Mouse (Mus musculus) hindbrain, embryonic 12.5 days (tissue): ENCODE measurements at regions not wholly inside any gene's neighbourhood (a gene's known extent, or its start where the extent isn't known, plus 50 kb on each side); places are given as distances from the start of the nearest gene placed in this dataset.
A peak's percentile ranks its signal among the peaks of the same experiment; 100 is the strongest.

Experiments
- ATAC-seq: fragments of 200-750 bp; cut with Nextera tagmentation; 2 replicates; pipeline ENCODE4 v1.8.0; 2017; ENCODE audit warnings: moderate TSS enrichment; ENCODE audit not compliant: low FRiP score
- H3K27ac ChIP-seq: fragments of 300-500 bp; sonication (generic); 2 replicates; pipeline ENCODE4 v1.5.1; 2016; ENCODE audit warnings: mild to moderate bottlenecking
- H3K27me3 ChIP-seq: fragments of 300-500 bp; sonication (generic); 2 replicates; pipeline ENCODE4 v1.6.1; 2016; ENCODE audit warnings: mild to moderate bottlenecking
- H3K36me3 ChIP-seq: fragments of 300-500 bp; sonication (generic); 2 replicates; pipeline ENCODE4 v1.6.1; 2016; ENCODE audit warnings: mild to moderate bottlenecking
- H3K4me1 ChIP-seq: fragments of 300-500 bp; sonication (generic); 2 replicates; pipeline ENCODE4 v1.6.1; 2016
- H3K4me2 ChIP-seq: fragments of 300-500 bp; sonication (generic); replicated peaks from 2 replicates; pipeline ENCODE4 v1.6.1; 2016; ENCODE audit warnings: mild to moderate bottlenecking
- H3K4me3 ChIP-seq: fragments of 300-500 bp; sonication (generic); 2 replicates; pipeline ENCODE4 v1.5.1; 2016; ENCODE audit warnings: mild to moderate bottlenecking
- H3K9ac ChIP-seq: fragments of 300-500 bp; sonication (generic); 2 replicates; pipeline ENCODE4 v1.6.1; 2016; ENCODE audit warnings: mild to moderate bottlenecking, moderate library complexity
- H3K9me3 ChIP-seq: fragments of 300-500 bp; sonication (generic); replicated peaks from 2 replicates; pipeline ENCODE4 v1.6.1; 2016; ENCODE audit warnings: mild to moderate bottlenecking
- whole genome bisulfite sequencing: fragments of 180-500 bp; shearing (Covaris S2); methylation state at CpG from one replicate; pipeline ENCODE4 v1.1.7; 2016; 5-methylcytosine and 5-hydroxymethylcytosine counted together

DNA sequence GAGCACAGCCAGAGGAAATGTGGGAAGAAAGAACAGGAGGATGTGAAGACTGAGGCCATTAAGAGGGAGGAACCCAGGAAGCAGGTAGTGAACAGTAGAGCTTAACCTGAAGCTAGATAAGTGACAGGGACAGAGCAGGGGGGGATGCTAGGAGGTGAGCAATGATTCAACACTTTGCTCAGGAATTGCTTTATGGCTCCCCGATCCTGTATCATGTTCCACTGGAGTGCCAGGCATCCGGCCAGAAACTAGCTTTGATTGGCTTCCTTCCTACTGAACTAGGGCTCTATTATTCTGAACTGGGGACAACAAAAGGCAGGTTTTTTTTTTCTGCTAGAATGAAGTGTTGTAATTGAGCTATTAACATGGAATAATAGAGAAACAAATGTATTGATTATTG lies 493.1 kb upstream of the Fat3 start:
- H3K4me2 ChIP-seq: no peak overlapping the region
- H3K9ac ChIP-seq: no peak overlapping the region
- H3K4me1 ChIP-seq: no peaks in the 10 kb centered on the region
- 68% methylated on average over 2 of the region's 2 CpGs for WGBS
- no peak for ATAC-seq
- no peaks in the 10 kb centered on the region for H3K27me3 ChIP-seq
- no peak overlapping the region for H3K27ac ChIP-seq
- H3K9me3 ChIP-seq: no peaks in the 10 kb centered on the region
- H3K4me3 ChIP-seq: no peak overlapping the region
- no peaks in the 10 kb centered on the region for H3K36me3 ChIP-seq

DNA sequence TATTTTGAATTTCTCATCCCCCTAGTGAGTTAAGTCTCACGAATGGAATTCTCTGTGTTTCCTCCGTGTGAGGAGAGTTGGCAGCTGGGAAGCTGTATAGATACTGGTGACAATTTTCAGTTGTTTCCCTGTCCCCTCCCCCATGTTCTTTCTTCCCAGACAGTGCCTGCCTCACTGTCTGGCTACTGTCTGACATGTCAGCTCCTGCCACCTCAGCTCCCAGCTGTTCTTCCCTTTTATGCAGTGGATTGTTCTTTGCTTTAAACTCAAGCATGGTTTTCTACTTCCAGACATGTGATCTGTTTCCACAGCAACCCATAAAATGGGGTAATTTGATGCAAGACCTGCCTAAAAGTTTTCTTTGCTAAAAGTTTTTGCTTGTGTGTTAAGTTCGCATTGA lies 487.0 kb upstream of the Fat3 start:
- H3K4me3 ChIP-seq: no peak overlapping the region
- no peaks in the 10 kb centered on the region for H3K27me3 ChIP-seq
- no peaks in the 10 kb centered on the region for H3K9me3 ChIP-seq
- 42% methylated on average over 3 of the region's 3 CpGs for WGBS
- peak; percentile 83 for ATAC-seq
- H3K4me1 ChIP-seq: peaks cover 3% of the 10 kb centered on the region; the same call in 1 of the 2 replicates
- no peak overlapping the region for H3K9ac ChIP-seq
- no peak overlapping the region for H3K27ac ChIP-seq
- no peak overlapping the region for H3K4me2 ChIP-seq
- H3K36me3 ChIP-seq: no peaks in the 10 kb centered on the region

DNA sequence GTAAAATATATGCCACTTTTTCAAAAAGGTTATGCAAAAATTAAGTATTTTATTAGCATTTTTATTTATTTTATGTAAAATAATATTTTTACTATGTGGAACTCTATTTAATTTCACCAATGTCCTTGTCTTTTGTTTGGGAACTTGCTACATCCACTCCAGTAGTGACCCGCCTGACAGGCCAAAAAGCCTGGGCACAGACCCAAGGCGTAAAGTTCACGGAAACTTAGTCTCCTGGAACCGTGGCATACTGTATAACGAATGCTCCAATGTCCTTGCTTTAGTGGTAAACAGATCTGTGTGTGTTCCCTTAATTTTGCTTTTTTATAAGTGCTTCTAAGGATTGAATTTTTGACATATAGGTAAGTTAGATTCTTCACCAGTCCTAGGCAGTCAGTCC lies 476.2 kb upstream of the Fat3 start:
- no peak for ATAC-seq
- Histone ChIP-seq H3K27me3 (no peaks in the 10 kb centered on the region), H3K4me2 (no peak overlapping the region), H3K4me1 (no peaks in the 10 kb centered on the region), H3K4me3 (no peak overlapping the region), H3K9me3 (no peaks in the 10 kb centered on the region), H3K9ac (no peak overlapping the region), H3K27ac (no peak overlapping the region), H3K36me3 (no peaks in the 10 kb centered on the region)
- WGBS: 93% methylated on average over 5 of the region's 5 CpGs

DNA sequence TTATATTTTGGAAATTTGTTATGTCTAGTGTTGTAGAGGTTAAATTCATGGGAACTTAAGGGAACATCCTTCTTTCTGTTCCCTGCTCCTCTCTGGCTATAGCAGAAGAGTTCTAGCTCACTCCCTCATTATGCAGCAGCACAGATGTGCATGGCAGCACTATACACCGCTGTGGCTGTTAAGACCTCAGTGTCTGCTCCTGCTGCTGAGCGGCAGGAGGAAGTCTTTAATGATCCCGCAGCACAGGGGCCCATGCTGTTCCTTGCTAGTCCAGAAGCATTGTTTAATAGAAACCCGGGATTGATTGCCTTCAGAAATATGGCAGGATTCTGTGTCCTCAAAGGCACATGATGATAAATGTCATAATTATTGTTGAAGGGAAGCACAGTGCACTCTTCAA lies 469.3 kb upstream of the Fat3 start:
- Histone ChIP-seq H3K27me3 (no peaks in the 10 kb centered on the region), H3K9ac (no peak overlapping the region), H3K36me3 (no peaks in the 10 kb centered on the region), H3K9me3 (no peaks in the 10 kb centered on the region), H3K4me1 (no peaks in the 10 kb centered on the region), H3K4me2 (no peak overlapping the region), H3K27ac (no peak overlapping the region), H3K4me3 (no peak overlapping the region)
- ATAC-seq: no peak
- 29% methylated on average over 4 of the region's 4 CpGs for WGBS

DNA sequence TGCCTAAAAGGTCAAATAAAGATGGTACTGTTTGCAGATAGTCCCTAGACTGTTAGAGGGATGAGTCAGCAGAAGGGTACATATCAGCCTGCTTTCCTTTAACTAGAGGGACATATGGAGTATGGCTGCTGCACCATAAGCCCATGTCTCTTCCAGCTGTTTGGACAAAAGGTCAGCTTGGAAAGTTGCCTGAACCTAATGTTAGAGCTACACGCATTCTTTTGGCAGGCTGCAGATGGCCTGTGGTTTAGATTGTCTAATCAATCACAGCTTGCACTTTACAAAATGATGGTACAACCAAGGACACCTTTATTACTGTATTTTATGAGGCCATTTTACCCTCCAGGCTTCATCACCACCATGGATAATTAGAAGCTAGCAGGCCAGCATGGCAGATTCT lies 432.5 kb upstream of the Fat3 start:
- Histone ChIP-seq H3K9ac (no peak overlapping the region), H3K27me3 (no peaks in the 10 kb centered on the region), H3K4me2 (no peak overlapping the region), H3K9me3 (no peaks in the 10 kb centered on the region), H3K27ac (no peak overlapping the region), H3K36me3 (no peaks in the 10 kb centered on the region), H3K4me1 (no peaks in the 10 kb centered on the region), H3K4me3 (no peak overlapping the region)
- WGBS: 71% methylated on average over 1 of the region's 1 CpGs
- no peak for ATAC-seq

DNA sequence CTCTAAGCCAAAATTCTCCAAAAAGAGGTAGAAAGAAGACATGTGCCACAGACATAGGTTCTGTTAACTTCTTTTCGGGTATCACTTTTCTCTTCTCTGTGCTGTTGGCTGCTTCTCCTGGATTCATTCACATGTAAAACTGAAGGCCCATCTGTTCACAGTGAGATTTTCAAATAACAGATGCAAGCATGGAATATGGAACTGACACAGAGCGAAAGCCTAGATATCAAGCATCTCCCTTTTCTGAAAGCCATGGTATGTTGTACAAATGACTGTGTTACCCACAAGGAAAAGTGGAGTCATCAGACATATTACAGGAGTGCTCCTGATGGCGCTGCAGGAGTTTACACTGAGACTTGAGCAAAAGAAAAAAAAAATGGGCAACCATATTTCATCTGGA lies 430.5 kb upstream of the Fat3 start:
- Histone ChIP-seq H3K4me1 (no peaks in the 10 kb centered on the region), H3K27me3 (no peaks in the 10 kb centered on the region), H3K9ac (no peak overlapping the region), H3K4me3 (no peak overlapping the region), H3K27ac (no peak overlapping the region), H3K36me3 (no peaks in the 10 kb centered on the region), H3K4me2 (no peak overlapping the region), H3K9me3 (no peaks in the 10 kb centered on the region)
- 88% methylated on average over 3 of the region's 3 CpGs for WGBS
- no peak for ATAC-seq

DNA sequence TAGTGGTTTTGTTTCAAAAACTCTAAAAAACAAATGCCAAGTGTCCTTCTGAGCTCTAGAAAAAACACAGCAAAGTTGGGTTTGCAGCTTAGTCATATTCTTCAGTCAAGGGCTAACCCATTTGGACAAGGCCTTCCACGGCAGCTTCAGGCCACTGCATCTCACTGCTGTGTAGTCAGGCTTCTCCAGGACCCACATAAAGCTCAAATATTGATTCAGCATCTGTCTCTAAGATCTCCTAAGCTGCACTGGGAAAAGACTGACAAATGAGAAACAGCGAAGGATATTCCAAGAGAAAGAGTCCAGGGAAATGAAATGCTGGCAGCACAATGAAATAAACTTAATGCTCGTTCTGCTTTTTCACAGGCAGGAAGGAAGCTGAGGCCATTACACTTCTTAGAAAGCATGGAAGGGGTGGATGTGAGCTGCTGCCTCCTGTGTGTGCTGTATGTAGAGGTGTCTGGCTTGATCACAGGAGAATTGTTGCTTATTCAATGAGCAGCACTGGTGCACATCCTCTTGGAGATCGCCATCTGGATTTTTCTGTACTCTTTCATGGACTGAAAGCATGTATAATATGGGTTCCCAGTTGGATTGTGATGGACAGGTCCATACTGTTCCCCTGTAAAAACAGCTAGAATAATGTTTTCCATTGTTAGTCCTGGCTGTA lies 425.4 kb upstream of the Fat3 start:
- H3K4me1 ChIP-seq: no peaks in the 10 kb centered on the region
- no peaks in the 10 kb centered on the region for H3K9me3 ChIP-seq
- ATAC-seq: no peak
- H3K4me2 ChIP-seq: no peak overlapping the region
- H3K27me3 ChIP-seq: no peaks in the 10 kb centered on the region
- no peak overlapping the region for H3K4me3 ChIP-seq
- no peak overlapping the region for H3K27ac ChIP-seq
- 84% methylated on average over 4 of the region's 4 CpGs for WGBS
- no peak overlapping the region for H3K9ac ChIP-seq
- no peaks in the 10 kb centered on the region for H3K36me3 ChIP-seq

DNA sequence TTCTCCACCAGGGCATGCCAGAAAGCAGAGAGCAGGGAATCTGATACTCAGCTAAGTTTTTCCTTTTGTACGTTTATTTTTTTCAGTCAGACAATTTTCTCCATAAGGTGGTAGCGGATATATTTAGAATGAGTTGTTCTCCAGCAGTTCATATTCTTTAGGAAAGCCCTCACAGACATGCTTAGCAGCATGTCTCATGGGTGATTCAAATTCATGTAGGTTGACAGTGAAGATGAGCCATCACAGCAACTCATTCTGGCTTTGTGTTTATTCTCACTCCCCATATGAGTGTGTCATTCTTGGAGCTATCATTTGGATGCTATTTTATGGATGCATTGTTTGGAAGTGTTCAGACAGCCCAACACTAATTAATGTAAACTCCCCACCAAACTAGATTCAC lies 424.2 kb upstream of the Fat3 start:
- Histone ChIP-seq H3K27ac (no peak overlapping the region), H3K4me2 (no peak overlapping the region), H3K36me3 (no peaks in the 10 kb centered on the region), H3K9ac (no peak overlapping the region), H3K9me3 (no peaks in the 10 kb centered on the region), H3K27me3 (no peaks in the 10 kb centered on the region), H3K4me1 (no peaks in the 10 kb centered on the region), H3K4me3 (no peak overlapping the region)
- WGBS: 81% methylated on average over 2 of the region's 2 CpGs
- ATAC-seq: no peak

DNA sequence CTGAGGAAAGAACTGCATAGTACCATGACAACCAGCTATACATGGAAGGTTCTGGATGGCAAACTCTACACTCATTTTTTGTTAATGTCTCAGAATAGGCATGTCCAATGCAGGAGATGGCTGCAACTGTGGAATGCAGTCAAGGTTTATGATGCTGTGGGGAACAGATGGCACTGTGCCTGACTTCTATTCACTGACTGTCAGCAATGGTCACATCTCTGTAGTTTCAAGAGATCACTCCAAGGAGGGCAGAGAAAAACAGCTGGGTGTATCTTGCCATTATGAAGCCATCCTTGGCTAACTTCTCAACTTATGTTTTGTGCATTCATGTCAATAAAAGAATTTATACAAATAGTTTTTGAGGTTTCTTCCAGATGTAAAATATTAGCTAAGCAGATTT lies 405.1 kb upstream of the Fat3 start:
- Histone ChIP-seq H3K36me3 (no peaks in the 10 kb centered on the region), H3K9me3 (no peaks in the 10 kb centered on the region), H3K4me2 (no peak overlapping the region), H3K4me3 (no peak overlapping the region), H3K27ac (no peak overlapping the region), H3K4me1 (no peaks in the 10 kb centered on the region), H3K27me3 (no peaks in the 10 kb centered on the region), H3K9ac (no peak overlapping the region)
- no peak for ATAC-seq

DNA sequence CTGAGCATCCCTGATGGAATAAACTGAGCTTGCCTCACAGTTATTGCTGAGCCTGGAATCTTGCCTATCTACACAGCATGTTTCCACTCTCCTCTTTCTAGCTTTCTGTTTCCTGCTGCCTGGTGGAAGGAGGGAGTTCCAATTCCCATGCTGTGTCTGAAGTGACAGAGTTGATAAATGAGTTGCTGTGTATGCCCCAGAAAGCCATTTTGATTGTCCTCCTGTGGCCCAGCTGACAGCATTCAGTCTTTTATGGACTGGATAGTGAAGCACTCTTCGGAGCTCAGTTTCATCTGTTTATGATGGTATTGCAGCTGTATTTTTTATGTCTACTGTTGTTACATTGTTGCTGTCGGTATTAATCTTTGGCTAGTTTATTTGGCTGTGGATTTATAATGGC lies 398.0 kb upstream of the Fat3 start:
- ATAC-seq: no peak
- H3K27me3 ChIP-seq: no peaks in the 10 kb centered on the region
- H3K9ac ChIP-seq: no peak overlapping the region
- no peak overlapping the region for H3K4me3 ChIP-seq
- WGBS: 57% methylated on average over 2 of the region's 2 CpGs
- no peaks in the 10 kb centered on the region for H3K36me3 ChIP-seq
- no peak overlapping the region for H3K27ac ChIP-seq
- no peaks in the 10 kb centered on the region for H3K4me1 ChIP-seq
- no peak overlapping the region for H3K4me2 ChIP-seq
- no peaks in the 10 kb centered on the region for H3K9me3 ChIP-seq

DNA sequence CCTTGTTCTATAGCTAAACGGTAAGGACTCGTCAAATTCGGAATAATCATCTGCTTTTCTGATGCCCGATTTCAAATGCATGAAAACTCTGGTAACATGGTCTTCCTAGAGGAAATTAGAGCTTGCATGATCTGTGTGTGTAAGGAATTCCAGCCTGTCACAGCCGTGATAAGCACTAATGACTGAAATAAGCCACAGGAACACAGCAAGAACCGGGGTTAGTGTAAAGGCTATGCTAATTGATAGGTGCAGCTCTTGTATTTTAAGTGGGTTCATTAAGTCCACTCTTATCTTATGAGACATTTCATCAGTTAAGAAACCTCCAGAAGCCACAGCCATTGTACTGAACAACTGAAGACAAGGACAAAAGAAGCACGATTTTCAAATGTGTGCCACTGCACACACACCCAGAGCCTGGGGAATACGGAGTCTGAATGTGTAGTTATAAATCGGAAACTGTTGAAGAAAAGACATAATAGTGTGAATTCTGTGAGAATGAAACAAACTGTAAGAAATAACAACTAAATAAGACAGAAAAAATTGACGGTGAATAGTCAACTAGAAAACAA lies 351.5 kb upstream of the Fat3 start:
- no peaks in the 10 kb centered on the region for H3K9me3 ChIP-seq
- H3K9ac ChIP-seq: no peak overlapping the region
- no peaks in the 10 kb centered on the region for H3K4me1 ChIP-seq
- H3K27me3 ChIP-seq: no peaks in the 10 kb centered on the region
- H3K27ac ChIP-seq: no peak overlapping the region
- ATAC-seq: no peak
- H3K4me2 ChIP-seq: no peak overlapping the region
- no peaks in the 10 kb centered on the region for H3K36me3 ChIP-seq
- 83% methylated on average over 10 of the region's 10 CpGs for WGBS
- no peak overlapping the region for H3K4me3 ChIP-seq

DNA sequence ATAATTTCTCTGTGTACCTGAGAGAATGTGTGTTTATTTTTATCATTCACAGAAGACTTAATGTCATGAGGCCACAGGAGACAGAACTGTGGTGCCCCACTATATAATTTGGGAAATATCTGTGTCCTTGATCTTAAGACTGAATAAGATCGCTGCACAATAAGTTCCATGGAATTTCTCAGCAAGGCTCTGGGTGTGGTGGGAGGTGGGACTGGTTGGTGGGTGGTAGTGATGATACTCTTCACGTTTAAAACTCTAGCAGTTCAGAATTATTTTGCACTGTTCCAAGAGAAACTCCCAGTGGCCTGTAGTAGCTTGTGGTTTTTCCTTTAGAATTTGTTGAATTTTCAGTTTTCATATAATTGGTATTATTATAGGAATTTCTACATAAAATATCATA lies 307.4 kb upstream of the Fat3 start:
- Histone ChIP-seq H3K9ac (no peak overlapping the region), H3K36me3 (no peaks in the 10 kb centered on the region), H3K4me3 (no peak overlapping the region), H3K4me1 (no peaks in the 10 kb centered on the region), H3K27ac (no peak overlapping the region), H3K27me3 (no peaks in the 10 kb centered on the region), H3K4me2 (no peak overlapping the region), H3K9me3 (no peaks in the 10 kb centered on the region)
- 76% methylated on average over 2 of the region's 2 CpGs for WGBS
- no peak for ATAC-seq

DNA sequence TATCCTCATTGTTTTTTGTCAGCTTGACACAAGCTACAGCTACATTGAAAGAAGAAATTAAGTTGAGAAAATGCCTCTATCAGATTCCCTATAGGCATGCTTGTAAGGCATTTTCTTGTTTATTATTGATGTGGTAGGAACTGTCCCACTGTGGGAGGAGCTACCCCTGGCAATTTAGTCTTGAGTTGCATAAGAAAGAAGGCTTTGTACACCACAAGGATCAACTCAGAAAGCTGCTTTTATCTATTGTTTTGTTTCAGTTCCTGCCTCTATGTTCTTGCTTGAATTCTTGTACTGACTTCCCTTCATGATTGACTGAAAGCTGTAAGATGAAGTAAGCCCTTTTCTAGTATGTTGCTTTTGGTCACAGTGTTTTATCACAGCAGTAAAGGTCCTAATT lies 271.8 kb upstream of the Fat3 start:
- no peak overlapping the region for H3K4me2 ChIP-seq
- H3K9ac ChIP-seq: no peak overlapping the region
- no peaks in the 10 kb centered on the region for H3K27me3 ChIP-seq
- H3K9me3 ChIP-seq: no peaks in the 10 kb centered on the region
- H3K4me3 ChIP-seq: no peak overlapping the region
- H3K36me3 ChIP-seq: no peaks in the 10 kb centered on the region
- no peak for ATAC-seq
- H3K4me1 ChIP-seq: no peaks in the 10 kb centered on the region
- no peak overlapping the region for H3K27ac ChIP-seq
